Mouse (Mus musculus): Measurements from ENCODE around the gene Gpr146.

GRCm38 (mm10) chr5:139440926-139441725 lies 63.6 kb downstream of the Gpr146 start:
- TF ChIP-seq POLR2A (IDR thresholded peaks at IDR 0.05; ENCODE audit: extremely low read depth, insufficient read depth, low read length) (no peak), CTCF (IDR thresholded peaks at IDR 0.05; ENCODE audit: low read depth, low read length) (no peak)
